Mouse (Mus musculus) CH12F3 (cell line): ENCODE results near the gene Eps8l3.

ENCODE experiments used
- in situ Hi-C: fragments of 300-500 bp; cut with MboI; formaldehyde crosslinking; loops from 2 replicates; pipeline ENCODE4 v1.14.3; 2020; ENCODE audit warnings: low sequenced_read_pairs

Gene Eps8l3

DNA sequence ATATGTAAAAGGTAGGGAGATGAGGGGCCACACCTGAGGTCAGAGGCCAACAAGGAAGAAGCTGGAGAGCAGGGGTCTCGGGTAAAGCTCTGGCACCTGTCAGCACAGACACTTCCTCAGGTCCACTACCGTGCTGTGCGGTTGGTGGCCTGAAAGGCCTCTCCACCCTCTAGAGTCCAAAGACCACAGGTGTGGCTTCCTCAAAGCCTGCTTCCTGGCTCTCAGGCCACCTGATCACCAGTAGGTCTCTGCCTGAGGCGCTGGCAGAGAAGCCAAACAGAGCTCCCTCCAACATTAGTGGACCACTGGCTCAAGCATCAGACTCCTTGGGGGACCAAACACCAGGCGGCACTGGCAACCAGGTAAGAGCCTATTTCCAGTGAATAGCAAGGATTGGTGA, at the start of gene Eps8l3:
Gene Eps8l3, plus strand, starts transcription at position 225 of the 400 bp plus-strand sequence.
- in situ Hi-C loops = no loop called here

DNA sequence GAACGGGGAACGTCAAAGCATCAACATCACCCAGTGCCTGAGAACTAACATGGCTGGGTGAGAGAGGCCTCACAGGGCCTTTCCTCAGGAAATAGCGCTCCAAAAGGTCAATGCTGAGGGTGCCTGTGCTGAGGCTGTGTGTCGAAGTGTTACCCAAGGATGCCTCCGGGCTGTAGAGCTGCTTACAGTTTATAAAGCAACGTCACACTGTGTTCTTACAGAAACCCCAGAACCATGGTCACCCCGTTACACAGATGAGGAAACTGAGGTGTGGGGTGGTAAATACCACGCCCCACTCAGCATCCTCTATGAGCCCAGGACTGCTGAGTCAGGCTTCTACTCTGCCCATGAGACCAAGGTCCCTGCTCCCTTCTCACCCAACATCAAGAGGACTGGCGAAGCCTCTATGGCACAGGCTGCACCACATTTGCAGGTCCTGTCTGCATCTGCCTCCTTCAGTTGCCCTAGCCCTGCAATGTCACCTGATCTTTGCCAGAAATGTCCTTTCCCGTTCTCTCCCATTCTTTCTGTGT, 49.1 kb upstream of the Eps8l3 start:
- in situ Hi-C loops = no loop called here

GRCm38 (mm10) chr3:107828518-107828917, 48.5 kb upstream of the Eps8l3 start:
- in situ Hi-C loops = no loop called here

DNA sequence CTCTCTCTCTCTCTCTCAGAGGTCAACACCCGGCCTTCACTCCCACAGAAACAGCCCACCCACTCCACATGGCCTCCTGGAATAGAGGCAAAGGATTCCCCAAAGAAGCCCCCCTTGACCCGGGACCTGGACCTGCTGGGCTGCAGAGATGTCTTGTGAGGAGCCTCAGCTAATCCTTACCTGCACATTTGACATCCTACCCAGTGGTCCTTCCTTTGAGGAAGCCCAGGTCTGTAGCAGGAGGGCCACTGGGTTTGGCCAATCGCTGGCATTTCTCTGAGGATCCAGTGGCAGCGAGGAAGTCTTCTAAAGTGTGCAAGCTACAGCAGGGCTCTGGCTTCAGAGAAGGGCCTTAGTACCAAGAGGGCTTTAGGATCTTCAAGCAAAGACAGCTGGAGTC, 48.0 kb upstream of the Eps8l3 start:
- in situ Hi-C loops = no loop called here

DNA sequence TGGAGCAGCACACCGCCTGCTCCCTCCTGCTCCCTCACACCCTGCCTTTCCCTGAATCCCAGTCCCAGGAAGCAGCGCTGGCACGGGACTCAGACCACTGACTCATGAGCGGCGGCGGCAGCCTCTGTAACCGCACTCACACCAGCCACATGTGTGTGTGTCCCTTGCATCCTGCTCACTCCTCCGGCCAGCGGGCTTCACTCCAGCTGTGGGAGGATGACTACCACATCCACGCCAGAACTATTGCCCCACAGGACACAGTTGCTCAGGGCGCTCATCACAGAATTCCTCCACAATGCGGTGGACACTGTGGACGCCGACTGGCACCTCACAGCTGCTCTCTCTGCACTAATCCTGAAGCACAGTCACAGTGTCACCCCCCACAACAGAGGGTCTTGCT, 47.4 kb upstream of the Eps8l3 start:
- in situ Hi-C loops = no loop called here

DNA sequence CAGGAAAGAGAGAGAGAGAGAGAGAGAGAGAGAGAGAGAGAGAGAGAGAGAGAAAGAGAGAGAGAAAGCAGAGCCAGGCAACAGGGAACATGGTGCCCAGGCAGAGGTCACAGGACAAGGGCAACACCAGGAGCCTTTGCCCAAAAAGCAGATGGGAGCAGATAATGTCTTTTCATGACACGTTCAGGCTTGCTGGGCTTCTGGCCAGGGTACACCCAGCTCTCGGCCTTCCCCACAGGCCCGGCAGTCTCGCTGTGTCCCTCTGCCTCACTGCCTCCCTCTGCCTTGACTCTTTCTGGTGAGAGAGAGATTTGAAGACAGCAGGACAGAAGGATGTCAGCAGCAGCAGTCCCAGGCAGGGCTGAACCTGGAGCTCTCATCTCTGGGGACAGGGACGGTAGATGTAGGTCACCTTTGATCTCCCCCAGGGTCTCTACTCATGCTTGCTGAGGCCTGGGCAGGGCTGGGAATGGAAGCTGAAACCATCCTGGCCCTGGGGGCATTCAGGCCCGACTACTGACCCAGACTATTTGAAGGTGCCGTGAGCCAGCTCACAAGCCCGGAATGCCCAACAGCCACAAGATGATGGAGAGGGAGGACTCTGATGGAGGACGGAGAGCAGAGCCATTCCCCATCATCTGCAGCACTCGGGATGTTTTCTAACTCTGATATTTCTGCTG, 45.0 kb upstream of the Eps8l3 start:
- in situ Hi-C loops = no loop called here

- in situ Hi-C loops = no loop called here
These were observed 44.4 kb upstream of the Eps8l3 start for GRCm38 (mm10) chr3:107832645-107833044.

GRCm38 (mm10) chr3:107833370-107833769, 43.7 kb upstream of the Eps8l3 start:
- in situ Hi-C loops = no loop called here

- in situ Hi-C loops = no loop called here
These were observed 43.1 kb upstream of the Eps8l3 start for GRCm38 (mm10) chr3:107833872-107834341.

- in situ Hi-C loops = no loop called here
These were observed 41.7 kb upstream of the Eps8l3 start for GRCm38 (mm10) chr3:107835301-107835700.

GRCm38 (mm10) chr3:107839855-107840254, 37.2 kb upstream of the Eps8l3 start:
- in situ Hi-C loops = no loop called here

- in situ Hi-C loops = no loop called here
These were observed 36.2 kb upstream of the Eps8l3 start for GRCm38 (mm10) chr3:107840855-107841254.

- in situ Hi-C loops = no loop called here
These were observed 35.7 kb upstream of the Eps8l3 start for GRCm38 (mm10) chr3:107841370-107841769.

- in situ Hi-C loops = no loop called here
These were observed 33.6 kb upstream of the Eps8l3 start for GRCm38 (mm10) chr3:107843406-107843805.

DNA sequence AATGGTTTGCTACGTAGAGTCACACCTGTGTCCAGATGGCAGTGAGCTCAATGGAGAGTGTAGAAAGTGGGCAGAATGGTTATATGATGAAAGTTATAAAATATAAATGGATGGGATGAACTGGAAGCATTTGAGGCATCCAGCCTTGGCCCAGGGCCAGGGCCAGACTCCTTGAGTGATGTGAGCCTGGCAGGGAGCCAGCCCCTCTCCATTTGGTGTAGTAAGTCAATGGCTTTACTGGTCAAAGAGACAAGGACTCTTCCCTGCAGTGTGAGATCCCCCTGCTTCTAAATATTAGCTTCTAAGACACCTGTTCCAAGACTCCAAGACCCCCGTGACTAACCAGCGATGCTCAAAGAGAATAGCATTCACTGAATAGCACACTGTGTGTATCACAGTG, 33.0 kb upstream of the Eps8l3 start:
- in situ Hi-C loops = no loop called here

DNA sequence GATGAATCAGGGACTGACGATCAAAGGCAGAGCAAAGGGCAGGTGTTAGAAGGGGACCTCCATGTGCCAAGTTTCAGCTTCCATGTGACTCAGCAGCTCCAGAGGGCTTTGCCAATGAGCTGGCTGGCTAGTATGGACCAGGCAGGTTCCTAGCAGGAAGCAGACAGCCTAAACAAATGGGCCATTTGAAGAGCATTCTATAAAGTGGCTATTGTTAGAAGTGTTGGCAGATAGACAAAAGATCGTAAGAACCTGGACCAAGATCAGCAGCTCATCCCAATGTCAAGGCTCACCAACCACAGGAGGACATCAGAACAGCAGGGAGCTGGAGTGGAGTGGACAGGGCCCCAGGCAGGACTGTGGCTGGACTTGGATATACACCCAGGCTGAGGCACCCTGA, 32.5 kb upstream of the Eps8l3 start:
- in situ Hi-C loops = no loop called here

GRCm38 (mm10) chr3:107846175-107846574, 30.9 kb upstream of the Eps8l3 start:
- in situ Hi-C loops = no loop called here

- in situ Hi-C loops = no loop called here
These were observed 30.2 kb upstream of the Eps8l3 start for GRCm38 (mm10) chr3:107846835-107847234.

DNA sequence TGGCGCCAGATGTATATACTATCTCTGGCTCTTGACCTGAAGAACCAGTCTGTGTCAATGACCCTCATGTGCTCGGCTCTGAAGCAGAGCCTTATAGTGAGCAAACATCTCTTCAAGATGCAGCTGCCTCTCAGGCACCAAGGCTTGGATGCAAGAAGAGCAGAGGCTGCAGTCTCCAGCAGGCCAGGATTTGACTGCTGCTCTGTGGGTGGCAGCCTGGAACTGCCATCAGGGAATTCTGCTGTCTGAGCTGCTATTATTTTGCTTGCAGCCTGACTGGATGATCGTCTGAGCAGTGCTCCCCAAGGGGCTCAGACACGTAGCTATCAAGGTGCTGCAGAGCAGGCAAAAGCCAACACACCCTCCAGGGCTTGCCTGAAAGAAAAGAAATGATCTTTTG, 28.9 kb upstream of the Eps8l3 start:
- in situ Hi-C loops = no loop called here

DNA sequence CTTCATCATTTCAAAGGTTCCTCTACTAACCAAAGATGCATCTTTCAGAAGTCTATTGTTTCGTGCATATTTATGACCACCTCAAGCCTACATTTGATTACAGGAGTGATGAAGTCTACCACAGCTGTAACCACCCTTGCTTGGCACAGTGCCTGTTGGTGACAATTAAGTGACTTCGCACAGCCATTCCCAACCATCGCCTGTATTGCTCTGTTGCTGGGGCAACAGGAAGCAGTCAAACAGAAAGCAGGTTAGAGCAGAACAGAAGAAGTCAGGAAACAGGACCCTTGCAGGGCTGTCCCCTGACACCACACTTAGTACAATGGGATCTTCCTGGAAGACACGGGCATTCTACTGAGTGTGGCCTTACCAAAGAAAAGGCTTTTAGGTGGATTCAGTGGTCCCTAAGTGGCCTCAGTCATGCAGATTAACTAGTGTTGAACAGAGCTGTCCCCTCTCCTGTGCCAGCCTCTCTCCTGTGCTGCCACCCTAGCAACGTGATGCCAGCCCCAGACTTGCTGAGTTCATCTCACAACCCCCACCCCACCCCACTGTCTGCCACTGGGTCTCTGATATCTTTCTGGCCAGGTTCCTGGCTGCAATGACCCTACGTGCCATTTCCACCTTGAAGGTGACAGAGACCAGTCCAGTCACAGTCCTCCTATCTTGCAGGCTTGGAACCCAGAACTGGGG, 27.9 kb upstream of the Eps8l3 start:
- in situ Hi-C loops = no loop called here

- in situ Hi-C loops = no loop called here
These were observed 27.4 kb upstream of the Eps8l3 start for GRCm38 (mm10) chr3:107849693-107850031.

- in situ Hi-C loops = no loop called here
These were observed 26.5 kb upstream of the Eps8l3 start for GRCm38 (mm10) chr3:107850418-107851031.
